Mouse (Mus musculus): ENCODE results near the gene Galm. TPM values are rescaled to one million over a fixed set of nuclear protein-coding genes. Genes with fewer than 3 reads are reported as not detected.

The Galm gene
- polyA plus RNA-seq, 1 experiment from 2014 or later, result 16.4 TPM

DNA sequence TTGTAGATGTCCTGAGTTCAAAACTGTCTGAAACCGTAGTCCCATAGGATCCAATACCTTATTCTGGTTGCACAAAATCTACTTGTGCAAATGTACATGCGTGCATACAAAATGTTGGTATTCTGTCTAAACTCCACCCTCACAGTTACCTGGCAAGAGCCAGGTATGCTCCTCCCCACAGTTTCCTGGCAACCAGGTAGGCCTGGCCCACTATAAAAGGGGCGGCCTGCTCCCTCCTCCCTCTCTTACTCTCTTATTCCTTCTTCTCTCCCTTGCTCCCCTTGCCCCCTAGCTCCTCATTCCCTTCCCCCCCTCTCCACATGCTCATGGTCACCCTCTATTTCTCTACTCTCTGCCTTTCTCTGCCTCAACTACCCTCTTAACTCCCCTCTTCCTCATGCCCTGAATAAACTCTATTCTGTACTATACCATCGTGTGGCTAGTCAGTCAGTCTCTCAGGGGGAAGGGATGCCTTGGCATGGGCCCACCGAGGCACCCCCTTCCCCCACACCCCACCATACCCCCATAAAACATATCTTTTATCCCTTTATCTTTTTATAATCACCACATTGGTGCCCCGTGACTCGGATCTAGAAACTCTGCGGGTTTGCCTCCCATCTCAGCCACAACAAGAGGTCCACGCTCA, 31.9 kb upstream of the Galm start:
- no peaks in the 10 kb centered on the region; the same call in 1 of the 2 replicates for H3K4me1 ChIP-seq (ENCODE audit: control insufficient read depth, insufficient read depth, low read length)
- no peaks in the 10 kb centered on the region for H3K9me3 ChIP-seq (ENCODE audit: control insufficient read depth, low read length)
- H3K9ac ChIP-seq (ENCODE audit: low read depth, low read length), result no peak overlapping the region
- no peak overlapping the region for H3K27ac ChIP-seq (ENCODE audit: low read depth, low read length)
- WGBS, result 87% methylated on average over 9 of the region's 9 CpGs
- H3K4me2 ChIP-seq (replicated peaks; ENCODE audit: low read depth, low read length), result peak overlapping the region; percentile 37
- no peak overlapping the region for H3K4me3 ChIP-seq (ENCODE audit: low read length)
- no peak for ATAC-seq (ENCODE audit: low FRiP score, low TSS enrichment)
- no peaks in the 10 kb centered on the region for H3K36me3 ChIP-seq (ENCODE audit: control insufficient read depth, insufficient read depth, low read length)
- peaks cover 3% of the 10 kb centered on the region; the same call in 1 of the 2 replicates for H3K27me3 ChIP-seq (ENCODE audit: control insufficient read depth, insufficient read depth, low read length)

- H3K36me3 ChIP-seq (ENCODE audit: control insufficient read depth, insufficient read depth, low read length), result no peaks in the 10 kb centered on the region
- ATAC-seq (ENCODE audit: low FRiP score, low TSS enrichment), result peak; percentile 92
- WGBS, result 6% methylated on average over 20 of the region's 20 CpGs
- no peak overlapping the region for H3K9ac ChIP-seq (ENCODE audit: low read depth, low read length)
- H3K27me3 ChIP-seq (ENCODE audit: control insufficient read depth, insufficient read depth, low read length), result peaks cover 3% of the 10 kb centered on the region; the same call in 1 of the 2 replicates
- H3K9me3 ChIP-seq (ENCODE audit: control insufficient read depth, low read length), result no peaks in the 10 kb centered on the region
- H3K4me3 ChIP-seq (ENCODE audit: low read length), result peak overlapping the region; percentile 18; the same call in 1 of the 2 replicates
- H3K4me2 ChIP-seq (replicated peaks; ENCODE audit: low read depth, low read length), result peak overlapping the region; percentile 37
- peak overlapping the region; percentile 7; the same call in 1 of the 2 replicates for H3K27ac ChIP-seq (ENCODE audit: low read depth, low read length)
- H3K4me1 ChIP-seq (ENCODE audit: control insufficient read depth, insufficient read depth, low read length), result no peaks in the 10 kb centered on the region; the same call in 1 of the 2 replicates
These were observed 31.1 kb upstream of the Galm start for GRCm38 (mm10) chr17:80096043-80096719.

DNA sequence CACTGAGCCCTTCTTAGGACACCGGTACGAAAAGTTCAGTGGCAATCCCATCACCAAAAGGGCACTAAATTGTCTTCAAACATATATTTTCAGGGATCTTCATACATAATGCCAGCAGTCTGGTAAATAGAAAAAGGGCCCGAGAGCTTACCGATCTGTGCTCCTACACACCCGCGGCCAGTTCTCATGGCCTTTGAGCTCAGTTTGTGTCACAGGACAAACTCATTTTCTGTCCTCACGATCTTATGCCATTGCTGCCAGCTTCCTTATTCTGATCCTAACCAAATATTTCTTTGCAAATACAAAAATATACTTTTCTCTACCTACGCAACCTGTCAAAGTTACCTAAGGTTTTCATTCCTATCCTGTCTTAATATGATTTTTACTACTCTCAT, 30.6 kb upstream of the Galm start:
- Histone ChIP-seq H3K4me2 (replicated peaks; ENCODE audit: low read depth, low read length) (no peak overlapping the region), H3K9me3 (ENCODE audit: control insufficient read depth, low read length) (no peaks in the 10 kb centered on the region), H3K36me3 (ENCODE audit: control insufficient read depth, insufficient read depth, low read length) (no peaks in the 10 kb centered on the region), H3K27me3 (ENCODE audit: control insufficient read depth, insufficient read depth, low read length) (peaks cover 3% of the 10 kb centered on the region; the same call in 1 of the 2 replicates), H3K4me3 (ENCODE audit: low read length) (no peak overlapping the region), H3K4me1 (ENCODE audit: control insufficient read depth, insufficient read depth, low read length) (no peaks in the 10 kb centered on the region; the same call in 1 of the 2 replicates), H3K27ac (ENCODE audit: low read depth, low read length) (no peak overlapping the region; the same call in 1 of the 2 replicates), H3K9ac (ENCODE audit: low read depth, low read length) (no peak overlapping the region)
- 76% methylated on average over 8 of the region's 8 CpGs for WGBS
- ATAC-seq (ENCODE audit: low FRiP score, low TSS enrichment), result no peak

- Histone ChIP-seq H3K4me2 (replicated peaks; ENCODE audit: low read depth, low read length) (no peak overlapping the region), H3K9me3 (ENCODE audit: control insufficient read depth, low read length) (no peaks in the 10 kb centered on the region), H3K4me1 (ENCODE audit: control insufficient read depth, insufficient read depth, low read length) (no peaks in the 10 kb centered on the region; the same call in 1 of the 2 replicates), H3K27me3 (ENCODE audit: control insufficient read depth, insufficient read depth, low read length) (peaks cover 3% of the 10 kb centered on the region; the same call in 1 of the 2 replicates), H3K36me3 (ENCODE audit: control insufficient read depth, insufficient read depth, low read length) (no peaks in the 10 kb centered on the region), H3K27ac (ENCODE audit: low read depth, low read length) (no peak overlapping the region), H3K9ac (ENCODE audit: low read depth, low read length) (no peak overlapping the region), H3K4me3 (ENCODE audit: low read length) (no peak overlapping the region)
- ATAC-seq (ENCODE audit: low FRiP score, low TSS enrichment), result no peak
- WGBS, result 22% methylated on average over 2 of the region's 2 CpGs
These were observed 30.1 kb upstream of the Galm start for GRCm38 (mm10) chr17:80097221-80097620.

DNA sequence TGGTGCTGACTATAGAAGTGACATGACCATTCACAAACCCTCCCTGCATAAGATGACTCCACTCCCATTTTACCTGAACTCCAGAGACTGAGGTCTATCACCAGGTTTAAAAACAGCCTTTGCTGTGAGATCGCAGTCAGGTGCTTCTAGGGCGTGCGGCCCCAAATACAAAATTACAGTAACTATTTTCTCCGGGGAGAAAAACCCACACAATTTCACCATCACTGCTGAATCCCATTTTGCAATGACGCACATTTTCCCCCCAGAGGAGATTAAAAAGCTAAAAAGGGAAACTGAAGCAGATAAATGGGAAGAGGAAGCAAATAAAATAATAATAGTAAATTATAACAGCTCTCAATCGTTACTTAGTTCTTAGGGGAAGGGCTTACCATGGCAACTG, 27.4 kb upstream of the Galm start:
- ATAC-seq (ENCODE audit: low FRiP score, low TSS enrichment), result no peak
- no peaks in the 10 kb centered on the region for H3K27me3 ChIP-seq (ENCODE audit: control insufficient read depth, insufficient read depth, low read length)
- 81% methylated on average over 6 of the region's 6 CpGs for WGBS

DNA sequence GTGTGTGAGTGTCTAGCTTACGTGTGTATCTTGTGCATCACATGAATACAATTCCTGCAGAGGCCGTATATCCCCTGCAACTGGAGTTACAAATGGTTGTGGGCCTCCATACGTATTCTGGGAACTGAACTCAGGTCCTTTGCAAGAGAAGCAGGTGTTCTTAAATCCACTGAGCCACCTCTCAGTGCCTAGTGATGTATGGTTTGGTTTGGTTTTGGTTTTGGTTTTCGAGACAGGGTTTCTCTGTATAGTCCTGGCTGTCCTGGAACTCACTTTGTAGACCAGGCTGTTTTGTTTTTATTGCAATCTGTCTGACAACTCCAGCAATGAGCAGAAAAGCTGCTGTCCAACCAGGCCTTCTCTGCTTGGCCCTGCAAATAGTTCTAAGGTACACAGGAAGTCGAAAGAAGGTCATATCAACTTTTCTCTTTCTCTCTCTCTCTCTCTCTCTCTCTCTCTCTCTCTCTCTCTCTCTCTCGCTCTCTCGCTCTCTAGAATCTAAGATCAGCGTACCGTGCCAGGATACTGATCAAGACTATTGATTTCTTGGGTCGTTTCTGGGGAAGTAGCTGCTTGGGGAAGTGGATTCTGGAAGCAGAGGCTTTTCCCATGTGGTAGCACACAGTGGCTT, 21.8 kb upstream of the Galm start:
- Histone ChIP-seq H3K27ac (ENCODE audit: low read depth, low read length) (no peak overlapping the region), H3K4me2 (replicated peaks; ENCODE audit: low read depth, low read length) (no peak overlapping the region), H3K27me3 (ENCODE audit: control insufficient read depth, insufficient read depth, low read length) (no peaks in the 10 kb centered on the region), H3K9me3 (ENCODE audit: control insufficient read depth, low read length) (no peaks in the 10 kb centered on the region), H3K4me1 (ENCODE audit: control insufficient read depth, insufficient read depth, low read length) (no peaks in the 10 kb centered on the region), H3K9ac (ENCODE audit: low read depth, low read length) (no peak overlapping the region), H3K36me3 (ENCODE audit: control insufficient read depth, insufficient read depth, low read length) (no peaks in the 10 kb centered on the region), H3K4me3 (ENCODE audit: low read length) (no peak overlapping the region)
- no peak for ATAC-seq (ENCODE audit: low FRiP score, low TSS enrichment)
- 82% methylated on average over 10 of the region's 10 CpGs for whole genome bisulfite sequencing

More for the DNA sequence above, 27.4 kb upstream of the Galm start:
- H3K36me3 ChIP-seq (ENCODE audit: control insufficient read depth, insufficient read depth, low read length), result no peaks in the 10 kb centered on the region
- H3K4me2 ChIP-seq (replicated peaks; ENCODE audit: low read depth, low read length), result no peak overlapping the region
- H3K9ac ChIP-seq (ENCODE audit: low read depth, low read length), result no peak overlapping the region
- H3K27ac ChIP-seq (ENCODE audit: low read depth, low read length), result no peak overlapping the region
- H3K4me3 ChIP-seq (ENCODE audit: low read length), result no peak overlapping the region
- H3K9me3 ChIP-seq (ENCODE audit: control insufficient read depth, low read length), result no peaks in the 10 kb centered on the region
- H3K4me1 ChIP-seq (ENCODE audit: control insufficient read depth, insufficient read depth, low read length), result no peaks in the 10 kb centered on the region; the same call in 1 of the 2 replicates

GRCm38 (mm10) chr17:80112665-80113305, 14.5 kb upstream of the Galm start:
- Histone ChIP-seq H3K4me2 (replicated peaks; ENCODE audit: low read depth, low read length) (no peak overlapping the region), H3K9ac (ENCODE audit: low read depth, low read length) (no peak overlapping the region), H3K9me3 (ENCODE audit: control insufficient read depth, low read length) (no peaks in the 10 kb centered on the region), H3K27me3 (ENCODE audit: control insufficient read depth, insufficient read depth, low read length) (no peaks in the 10 kb centered on the region), H3K4me1 (ENCODE audit: control insufficient read depth, insufficient read depth, low read length) (no peaks in the 10 kb centered on the region), H3K4me3 (ENCODE audit: low read length) (no peak overlapping the region), H3K36me3 (ENCODE audit: control insufficient read depth, insufficient read depth, low read length) (no peaks in the 10 kb centered on the region), H3K27ac (ENCODE audit: low read depth, low read length) (no peak overlapping the region)
- ATAC-seq (ENCODE audit: low FRiP score, low TSS enrichment), result no peak
- 72% methylated on average over 5 of the region's 5 CpGs for WGBS

GRCm38 (mm10) chr17:80113468-80113867, 13.8 kb upstream of the Galm start:
- 90% methylated on average over 4 of the region's 4 CpGs for WGBS
- H3K27me3 ChIP-seq (ENCODE audit: control insufficient read depth, insufficient read depth, low read length), result no peaks in the 10 kb centered on the region
- no peak overlapping the region for H3K27ac ChIP-seq (ENCODE audit: low read depth, low read length)
- no peak for ATAC-seq (ENCODE audit: low FRiP score, low TSS enrichment)
- H3K4me3 ChIP-seq (ENCODE audit: low read length), result no peak overlapping the region
- no peaks in the 10 kb centered on the region for H3K4me1 ChIP-seq (ENCODE audit: control insufficient read depth, insufficient read depth, low read length)
- H3K9me3 ChIP-seq (ENCODE audit: control insufficient read depth, low read length), result no peaks in the 10 kb centered on the region
- no peak overlapping the region for H3K4me2 ChIP-seq (replicated peaks; ENCODE audit: low read depth, low read length)
- no peak overlapping the region for H3K9ac ChIP-seq (ENCODE audit: low read depth, low read length)
- H3K36me3 ChIP-seq (ENCODE audit: control insufficient read depth, insufficient read depth, low read length), result no peaks in the 10 kb centered on the region
